Mouse (Mus musculus) layer of hippocampus, adult 2 months (tissue): ENCODE results near the gene Iqschfp. TPM values are rescaled to one million over a fixed set of nuclear protein-coding genes. Genes with fewer than 3 reads are reported as not detected.

Source experiments
- DNase-seq, 2 experiments: peaks; one replicate each; pipeline ENCODE4 v3.0.0; 2022; ENCODE audit warnings: low spot score in 2 of 2
- H3K27ac ChIP-seq: fragments of 200-600 bp; 2 replicates; pipeline ENCODE4 v1.8.1; 2022
- H3K4me3 ChIP-seq: fragments of 200-600 bp; 2 replicates; pipeline ENCODE4 v1.8.1; 2022; ENCODE audit warnings: mild to moderate bottlenecking
- CTCF ChIP-seq: fragments of 200-600 bp; conservative IDR thresholded peaks from 2 replicates; pipeline ENCODE4 v1.8.1; 2022; ENCODE audit warnings: antibody characterized with exemption, mild to moderate bottlenecking, moderate library complexity
- total RNA-seq, 2 experiments: library from RNA; stranded (reverse); gene quantifications; 2 replicates each; pipeline ENCODE4 v1.2.3; 2021

The Iqschfp gene
- total RNA-seq, 2 experiments from 2014 or later: 13.6 to 15.5 TPM

- Histone ChIP-seq H3K27ac (peak overlapping the region; percentile 76), H3K4me3 (peak overlapping the region; percentile 12; the same call in 1 of the 2 replicates)
- no peak for DNase-seq
- no peak for TF ChIP-seq CTCF
Observed at GRCm38 (mm10) chr3:68604962-68605361, 712.9 kb downstream of the Iqschfp start.

DNA sequence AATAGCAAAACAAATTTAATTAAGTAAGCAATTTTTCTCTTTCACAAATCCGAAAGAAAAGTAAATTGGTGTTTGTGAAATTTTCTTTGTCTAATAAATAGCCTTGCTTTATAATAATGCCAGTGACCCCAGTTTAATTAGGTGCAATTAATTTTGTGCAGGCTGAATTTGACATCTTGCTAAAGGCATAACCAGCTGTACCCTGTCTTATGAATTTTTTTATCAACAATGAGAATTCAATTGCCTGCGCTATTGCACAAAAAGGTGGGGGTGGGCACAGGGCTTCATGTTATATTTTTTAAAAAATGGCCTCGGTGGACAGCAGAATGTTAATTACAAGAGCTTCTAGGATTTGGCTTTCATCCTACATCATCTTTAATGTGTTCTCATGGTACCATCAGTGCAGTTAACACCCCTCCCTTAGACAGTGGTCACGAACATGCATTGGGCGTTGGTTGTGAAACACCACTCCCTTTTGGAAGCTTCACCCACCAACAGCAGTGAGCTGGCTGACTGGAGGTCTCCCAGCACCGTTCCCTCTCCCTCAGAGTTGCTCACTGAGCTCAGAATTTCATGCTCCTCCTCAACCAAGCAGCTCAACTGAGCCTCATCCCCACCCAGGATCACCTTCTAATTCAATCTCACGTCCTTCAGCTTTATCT, 714.0 kb downstream of the Iqschfp start:
- no peak for DNase-seq
- Histone ChIP-seq H3K4me3 (no peak overlapping the region; the same call in 1 of the 2 replicates), H3K27ac (peak overlapping the region; percentile 87)
- TF ChIP-seq CTCF: no peak

GRCm38 (mm10) chr3:68606730-68607129, 714.7 kb downstream of the Iqschfp start:
- DNase-seq: peak in 1 of 2 experiments; percentile 76
- no peak for TF ChIP-seq CTCF
- H3K4me3 ChIP-seq: peak overlapping the region; percentile 5; the same call in 1 of the 2 replicates
- H3K27ac ChIP-seq: peak overlapping the region; percentile 87

GRCm38 (mm10) chr3:68607336-68607735, 715.3 kb downstream of the Iqschfp start:
- no peak for DNase-seq
- TF ChIP-seq CTCF: no peak
- H3K4me3 ChIP-seq: no peak overlapping the region
- peak overlapping the region; percentile 87 for H3K27ac ChIP-seq

GRCm38 (mm10) chr3:68608848-68609497, 716.9 kb downstream of the Iqschfp start:
- DNase-seq: peak; percentile 56 to 83
- H3K4me3 ChIP-seq: no peak overlapping the region; the same call in 1 of the 2 replicates
- no peak for TF ChIP-seq CTCF
- peak overlapping the region; percentile 87 for H3K27ac ChIP-seq

- H3K27ac ChIP-seq: peak overlapping the region; percentile 87; the same call in 1 of the 2 replicates
- no peak for DNase-seq
- TF ChIP-seq CTCF: no peak
- H3K4me3 ChIP-seq: no peak overlapping the region
Observed at GRCm38 (mm10) chr3:68610011-68610410, 718.0 kb downstream of the Iqschfp start.

DNA sequence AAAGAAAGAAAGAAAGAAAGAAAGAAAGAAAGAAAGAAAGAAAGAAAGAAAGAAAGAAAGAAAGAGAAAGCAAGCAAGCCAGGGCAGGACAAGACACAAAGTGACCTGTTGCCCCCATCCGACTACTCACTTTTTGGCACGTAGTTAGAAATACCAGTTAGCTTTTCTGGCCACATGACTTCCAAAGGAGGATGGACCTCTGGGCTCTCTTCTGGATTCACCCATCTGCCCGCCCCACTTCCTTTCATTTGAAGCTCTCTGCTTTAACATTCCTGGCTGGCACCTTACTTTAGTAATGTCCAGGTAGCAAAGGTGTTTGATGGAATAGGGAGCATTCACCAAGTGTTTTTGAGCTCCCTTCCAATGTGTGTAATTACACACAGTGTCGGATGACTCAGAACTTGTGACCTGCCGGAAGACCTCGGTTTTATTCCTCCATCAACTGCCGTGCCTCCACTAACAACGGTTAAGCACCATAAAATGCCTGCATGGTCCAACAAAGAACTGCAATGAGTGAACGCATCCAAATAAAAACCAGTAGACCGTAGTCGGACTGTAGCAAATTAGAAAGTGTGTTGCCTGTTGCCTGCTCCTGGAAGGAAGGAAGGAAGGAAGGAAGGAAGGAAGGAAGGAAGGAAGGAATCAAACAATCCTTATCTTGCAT, 718.7 kb downstream of the Iqschfp start:
- Histone ChIP-seq H3K27ac (no peak overlapping the region), H3K4me3 (no peak overlapping the region)
- no peak for DNase-seq
- TF ChIP-seq CTCF: no peak

- Histone ChIP-seq H3K27ac (peak overlapping the region; percentile 52; the same call in 1 of the 2 replicates), H3K4me3 (no peak overlapping the region)
- DNase-seq: peak in 1 of 2 experiments; percentile 56
- peak; percentile 80 for TF ChIP-seq CTCF
Observed at GRCm38 (mm10) chr3:68615042-68615810, 723.2 kb downstream of the Iqschfp start.

GRCm38 (mm10) chr3:68616363-68616762, 724.3 kb downstream of the Iqschfp start:
- DNase-seq: no peak
- TF ChIP-seq CTCF: no peak
- Histone ChIP-seq H3K4me3 (no peak overlapping the region), H3K27ac (no peak overlapping the region)

DNA sequence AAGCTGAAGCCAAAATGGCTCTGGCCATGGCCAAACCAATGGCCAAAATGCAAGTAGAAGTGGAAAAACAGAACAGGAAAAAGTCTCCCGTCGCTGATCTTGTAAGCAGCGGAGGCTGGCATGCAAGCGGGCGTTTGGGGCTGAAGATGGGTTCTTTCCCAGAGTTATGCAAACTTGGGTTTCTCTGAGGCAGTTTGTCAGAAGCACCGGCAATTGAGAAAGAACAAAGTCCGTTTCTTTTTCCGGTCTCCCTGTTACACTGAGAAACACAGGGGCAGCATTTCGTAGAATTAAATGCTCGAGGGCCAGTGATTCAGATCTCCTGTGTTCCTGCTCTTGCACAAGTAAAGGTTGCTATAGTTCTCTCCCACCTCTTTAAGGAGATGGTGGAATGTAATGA, 725.7 kb downstream of the Iqschfp start:
- no peak for DNase-seq
- H3K4me3 ChIP-seq: no peak overlapping the region
- no peak for TF ChIP-seq CTCF
- H3K27ac ChIP-seq: peak overlapping the region; percentile 72

DNA sequence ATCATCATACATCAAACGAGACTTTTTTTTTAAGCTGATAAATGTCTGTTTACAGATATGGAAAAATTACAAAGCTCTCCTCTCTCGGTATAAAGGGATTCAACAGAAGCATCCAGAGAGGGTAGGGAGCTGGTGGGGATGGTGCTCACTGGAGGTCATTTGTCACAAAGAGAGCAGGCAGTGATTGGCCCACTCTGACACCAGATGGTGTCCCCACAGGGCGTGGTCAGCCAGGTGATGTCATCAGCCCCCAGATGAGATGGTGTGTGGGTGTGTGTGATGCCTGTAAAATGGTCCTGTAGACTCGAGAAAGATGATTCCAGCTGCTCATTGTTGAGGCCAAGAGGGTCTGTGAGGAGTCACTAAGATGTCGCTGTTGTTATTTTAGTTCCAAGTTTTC, 727.1 kb downstream of the Iqschfp start:
- DNase-seq: no peak
- TF ChIP-seq CTCF: no peak
- no peak overlapping the region for H3K4me3 ChIP-seq
- peak overlapping the region; percentile 72; the same call in 1 of the 2 replicates for H3K27ac ChIP-seq

DNA sequence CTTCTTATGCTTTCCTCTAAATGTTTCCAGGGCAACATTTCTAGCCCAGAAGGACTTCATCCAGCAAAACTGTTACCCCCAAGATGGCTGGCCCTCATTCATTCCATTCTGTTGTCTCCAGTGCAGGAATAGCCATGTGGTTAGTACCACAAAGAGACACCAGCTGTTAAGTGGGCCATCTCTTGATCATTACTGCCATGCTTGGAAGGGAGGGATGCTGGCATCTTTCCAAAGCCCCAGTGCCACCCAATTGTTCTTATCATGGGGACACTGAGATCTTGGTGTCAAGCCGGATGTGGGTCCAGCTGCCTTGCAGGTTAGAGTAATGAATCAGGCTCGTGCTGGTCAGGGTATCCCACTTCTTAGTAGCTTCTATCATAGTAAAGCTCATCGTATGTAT, 729.9 kb downstream of the Iqschfp start:
- DNase-seq: no peak
- H3K27ac ChIP-seq: no peak overlapping the region; the same call in 1 of the 2 replicates

More for the DNA sequence above, 729.9 kb downstream of the Iqschfp start:
- TF ChIP-seq CTCF: no peak
- no peak overlapping the region for H3K4me3 ChIP-seq
